Mouse (Mus musculus) midbrain, embryonic 15.5 days (tissue): ENCODE measurements around the gene Tmem131l. TPM values are rescaled to one million over a fixed set of nuclear protein-coding genes. Genes with fewer than 3 reads are reported as not detected.
A peak's percentile ranks its signal among the peaks of the same experiment; 100 is the strongest.

Experiments used
- ATAC-seq: fragments of 200-750 bp; cut with Nextera tagmentation; replicated peaks from 2 replicates; pipeline ENCODE4 v1.8.0; 2017; ENCODE audit warnings: moderate TSS enrichment
- H3K27ac ChIP-seq: fragments of 300-500 bp; sonication (generic); 2 replicates; pipeline ENCODE4 v1.5.1; 2015; ENCODE audit warnings: mild to moderate bottlenecking, inconsistent platforms
- H3K27me3 ChIP-seq: fragments of 300-500 bp; sonication (generic); replicated peaks from 2 replicates; pipeline ENCODE4 v1.6.1; 2015; ENCODE audit warnings: inconsistent platforms
- H3K36me3 ChIP-seq: fragments of 300-500 bp; sonication (generic); replicated peaks from 2 replicates; pipeline ENCODE4 v1.6.1; 2015; ENCODE audit warnings: inconsistent platforms
- H3K4me1 ChIP-seq: fragments of 300-500 bp; sonication (generic); 2 replicates; pipeline ENCODE4 v1.6.1; 2015; ENCODE audit warnings: inconsistent platforms
- H3K4me2 ChIP-seq: fragments of 300-500 bp; sonication (generic); 2 replicates; pipeline ENCODE4 v1.6.1; 2015; ENCODE audit warnings: inconsistent platforms, mild to moderate bottlenecking, moderate library complexity
- H3K4me3 ChIP-seq: fragments of 300-500 bp; sonication (generic); 2 replicates; pipeline ENCODE4 v1.5.1; 2015; ENCODE audit warnings: mild to moderate bottlenecking, inconsistent platforms
- H3K9ac ChIP-seq: fragments of 300-500 bp; sonication (generic); 2 replicates; pipeline ENCODE4 v1.6.1; 2015; ENCODE audit warnings: mild to moderate bottlenecking, inconsistent platforms
- H3K9me3 ChIP-seq: fragments of 300-500 bp; sonication (generic); 2 replicates; pipeline ENCODE4 v1.6.1; 2016; ENCODE audit warnings: inconsistent platforms
- WGBS: fragments of 180-500 bp; shearing (Covaris S2); methylation state at CpG from one replicate; pipeline ENCODE4 v1.1.7; 2015; ENCODE audit warnings: mixed read lengths; 5-methylcytosine and 5-hydroxymethylcytosine counted together
- polyA plus RNA-seq: library from polyadenylated mRNA; unstranded; fragments of >200 nt; fragmentation: Nextera tagmentation; extraction: Ambion mirVana; gene quantifications from 2 replicates; pipeline ENCODE4 v1.2.1, GENCODE M21; 2015

The Tmem131l gene
- polyA plus RNA-seq, 1 experiment from 2014 or later = 70.7 TPM

DNA sequence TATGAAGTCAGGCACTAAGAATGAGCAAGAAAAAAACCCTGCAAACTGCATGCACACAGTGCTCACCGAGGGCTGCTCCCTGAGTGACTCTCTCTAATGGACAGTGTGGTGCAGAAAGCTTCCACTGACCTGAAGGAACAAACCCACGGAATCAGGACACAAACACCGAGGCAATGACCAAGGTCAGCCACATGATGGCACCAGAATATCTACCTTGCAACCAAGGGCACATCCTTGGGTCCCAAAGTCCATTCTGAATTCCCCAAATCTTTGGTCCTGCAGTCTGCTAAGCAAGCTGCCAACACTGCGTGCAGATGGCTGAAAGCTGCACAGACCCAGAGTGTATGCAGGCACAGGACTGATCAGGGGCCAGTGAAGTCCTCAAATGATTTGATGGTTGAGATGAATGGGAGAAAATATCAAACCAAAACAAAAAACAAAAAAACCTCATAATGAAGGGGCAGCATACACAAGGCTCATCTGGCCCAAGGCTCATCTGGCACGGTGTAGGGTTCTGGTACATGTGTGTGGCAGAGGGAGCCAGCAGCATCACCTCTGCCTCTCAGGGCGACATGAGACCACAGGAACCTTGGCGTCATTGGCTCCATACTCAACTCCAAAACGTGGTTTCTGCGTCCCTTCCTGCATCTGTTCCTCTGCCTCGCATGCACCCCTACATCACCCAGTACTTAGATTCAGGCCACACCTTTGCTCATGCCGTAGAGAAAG lies 124.0 kb downstream of the Tmem131l start:
- H3K9ac ChIP-seq = no peak overlapping the region
- H3K4me2 ChIP-seq = no peak overlapping the region
- H3K4me1 ChIP-seq = no peaks in the 10 kb centered on the region
- 77% methylated on average over 11 of the region's 11 CpGs for WGBS
- no peak overlapping the region for H3K27ac ChIP-seq
- peak; percentile 40; the same call in 1 of the 2 replicates for ATAC-seq
- peaks cover 43% of the 10 kb centered on the region for H3K36me3 ChIP-seq
- no peaks in the 10 kb centered on the region for H3K9me3 ChIP-seq
- no peaks in the 10 kb centered on the region for H3K27me3 ChIP-seq
- H3K4me3 ChIP-seq = no peak overlapping the region

DNA sequence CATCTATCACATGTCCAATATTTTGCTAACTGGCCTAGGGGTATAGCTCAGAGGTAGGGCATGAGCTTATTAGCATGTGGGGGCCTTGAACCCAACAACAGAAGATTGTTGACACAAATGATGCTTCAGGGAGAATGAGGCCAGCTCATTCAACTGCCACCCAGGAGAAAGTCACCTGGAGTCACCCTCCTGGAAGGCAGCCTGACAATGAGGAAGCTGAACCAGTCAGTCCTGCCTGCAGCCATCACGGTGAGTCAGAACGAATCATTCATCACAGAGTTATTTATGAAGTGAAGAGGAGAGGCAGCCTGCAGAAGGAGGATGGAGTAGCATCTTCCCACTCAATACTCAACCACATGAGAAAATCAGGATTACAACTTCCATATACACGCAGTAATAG lies 124.9 kb downstream of the Tmem131l start:
- Histone ChIP-seq H3K36me3 (peaks cover 36% of the 10 kb centered on the region), H3K4me2 (no peak overlapping the region), H3K4me1 (no peaks in the 10 kb centered on the region), H3K9me3 (no peaks in the 10 kb centered on the region), H3K4me3 (no peak overlapping the region), H3K27ac (no peak overlapping the region), H3K9ac (no peak overlapping the region), H3K27me3 (no peaks in the 10 kb centered on the region)
- ATAC-seq = no peak
- 91% methylated on average over 3 of the region's 3 CpGs for WGBS

DNA sequence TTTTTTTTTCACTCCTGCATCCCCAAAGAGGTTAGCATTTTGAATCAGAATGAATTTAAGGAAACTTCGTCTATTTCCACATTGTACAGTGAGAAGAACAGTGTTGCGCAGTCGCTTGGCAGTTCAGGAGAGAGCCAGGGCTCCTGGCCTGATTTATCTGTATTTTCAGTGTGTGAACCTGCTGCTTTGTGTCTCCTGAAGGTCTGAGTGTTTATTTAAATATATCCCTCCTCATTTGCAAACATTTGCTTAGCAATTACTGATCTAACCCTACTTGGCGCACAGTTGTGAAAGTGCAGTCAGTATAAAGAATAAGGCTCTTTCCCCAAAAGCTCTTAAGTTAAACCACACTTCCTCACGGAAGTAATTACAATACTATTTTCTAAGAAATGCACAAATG lies 129.3 kb downstream of the Tmem131l start:
- no peaks in the 10 kb centered on the region for H3K9me3 ChIP-seq
- no peak overlapping the region for H3K27ac ChIP-seq
- no peaks in the 10 kb centered on the region for H3K4me1 ChIP-seq
- WGBS = 94% methylated on average over 5 of the region's 5 CpGs
- no peak overlapping the region for H3K4me2 ChIP-seq
- H3K9ac ChIP-seq = no peak overlapping the region
- H3K27me3 ChIP-seq = no peaks in the 10 kb centered on the region
- peaks cover 30% of the 10 kb centered on the region for H3K36me3 ChIP-seq
- ATAC-seq = no peak
- H3K4me3 ChIP-seq = no peak overlapping the region

DNA sequence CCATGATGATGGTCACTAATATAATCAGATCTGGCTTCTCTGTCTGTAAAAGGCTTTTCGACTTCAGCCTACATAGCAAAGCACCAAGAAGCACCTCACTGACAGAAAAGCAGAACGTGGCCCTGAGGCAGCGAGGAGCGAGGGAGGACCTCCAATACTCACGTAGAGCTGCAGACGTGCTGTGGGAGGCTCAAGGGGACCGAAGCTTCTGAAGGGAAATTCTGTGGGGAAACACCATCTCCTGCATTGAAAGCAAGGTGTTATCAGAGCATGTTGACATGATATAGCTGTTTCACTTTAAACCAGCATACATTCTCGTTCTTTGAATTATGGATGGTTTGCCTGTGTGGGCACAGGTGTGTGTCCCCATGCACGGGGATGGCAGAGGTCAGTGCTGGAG lies 133.8 kb downstream of the Tmem131l start:
- H3K36me3 ChIP-seq = peaks cover 40% of the 10 kb centered on the region
- H3K9me3 ChIP-seq = no peaks in the 10 kb centered on the region
- no peak overlapping the region for H3K4me2 ChIP-seq
- H3K9ac ChIP-seq = no peak overlapping the region
- no peak for ATAC-seq
- no peak overlapping the region for H3K4me3 ChIP-seq
- 95% methylated on average over 9 of the region's 9 CpGs for WGBS
- no peaks in the 10 kb centered on the region for H3K27me3 ChIP-seq
- no peak overlapping the region for H3K27ac ChIP-seq
- H3K4me1 ChIP-seq = no peaks in the 10 kb centered on the region

DNA sequence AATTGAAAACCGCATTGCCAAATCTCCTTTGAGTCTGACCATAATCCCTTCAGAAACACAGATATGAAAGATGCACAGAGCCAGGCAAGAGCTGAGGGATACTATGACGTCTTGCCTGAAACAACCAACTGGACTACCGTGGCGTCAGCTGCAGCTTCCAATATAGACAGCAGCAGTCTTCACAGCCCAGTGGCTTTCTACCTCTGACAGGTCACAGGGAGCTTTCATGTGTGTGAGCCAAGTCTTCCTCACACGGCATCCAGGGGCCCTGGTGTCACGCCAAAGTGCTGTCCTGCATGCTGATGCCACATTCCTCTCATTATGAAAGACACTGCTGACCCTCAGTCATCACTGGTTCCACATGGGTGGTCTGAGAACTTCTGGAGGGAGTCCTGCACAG lies 134.8 kb downstream of the Tmem131l start:
- H3K27ac ChIP-seq = no peak overlapping the region
- ATAC-seq = no peak
- peaks cover 45% of the 10 kb centered on the region for H3K36me3 ChIP-seq
- no peak overlapping the region for H3K9ac ChIP-seq
- no peaks in the 10 kb centered on the region for H3K27me3 ChIP-seq
- H3K4me3 ChIP-seq = no peak overlapping the region
- WGBS = 82% methylated on average over 6 of the region's 6 CpGs
- no peaks in the 10 kb centered on the region for H3K9me3 ChIP-seq
- H3K4me2 ChIP-seq = no peak overlapping the region
- H3K4me1 ChIP-seq = no peaks in the 10 kb centered on the region

DNA sequence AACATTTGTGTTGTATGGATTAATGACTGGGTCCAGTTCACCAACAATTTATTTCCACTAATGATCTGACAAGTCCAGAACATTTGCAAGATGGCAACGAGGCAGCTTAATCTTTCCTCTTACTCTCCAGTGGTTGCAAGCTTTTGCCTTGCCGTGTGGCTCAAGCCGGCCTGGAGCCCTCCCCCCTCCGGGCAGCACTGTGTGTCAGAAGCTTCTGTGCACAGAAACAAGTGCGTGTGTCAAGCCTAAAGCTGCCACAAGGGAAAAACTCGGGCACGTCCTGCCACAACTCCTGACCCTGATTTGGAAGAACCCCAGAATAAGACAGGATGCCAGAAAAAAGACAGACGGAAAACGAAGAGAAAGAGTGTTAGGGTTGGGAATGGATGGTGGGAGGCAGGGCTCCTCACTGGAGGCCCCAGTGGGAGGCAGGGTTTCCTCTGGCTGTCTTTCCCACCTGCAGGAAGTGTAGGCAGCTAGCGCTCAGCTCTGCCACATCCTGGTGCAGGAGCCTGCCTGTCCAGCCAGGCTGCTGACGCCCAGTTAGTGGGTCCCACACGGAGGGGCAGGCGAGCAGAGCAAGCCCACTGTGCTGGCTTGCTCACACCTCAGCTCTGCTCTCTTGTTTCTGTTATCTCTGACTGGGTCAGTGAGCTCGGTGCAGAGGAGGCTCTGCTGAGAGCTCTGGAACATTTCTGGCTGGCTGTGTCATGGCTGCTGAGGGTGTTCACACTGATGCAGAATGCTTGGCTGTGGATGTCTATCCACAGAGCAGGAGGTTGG lies 135.6 kb downstream of the Tmem131l start:
- WGBS = 75% methylated on average over 14 of the region's 14 CpGs
- Histone ChIP-seq H3K4me2 (no peak overlapping the region), H3K36me3 (peaks cover 46% of the 10 kb centered on the region; the same call in 1 of the 2 replicates), H3K27me3 (no peaks in the 10 kb centered on the region), H3K9me3 (no peaks in the 10 kb centered on the region), H3K4me3 (no peak overlapping the region), H3K27ac (no peak overlapping the region), H3K4me1 (no peaks in the 10 kb centered on the region), H3K9ac (no peak overlapping the region)
- ATAC-seq = no peak

DNA sequence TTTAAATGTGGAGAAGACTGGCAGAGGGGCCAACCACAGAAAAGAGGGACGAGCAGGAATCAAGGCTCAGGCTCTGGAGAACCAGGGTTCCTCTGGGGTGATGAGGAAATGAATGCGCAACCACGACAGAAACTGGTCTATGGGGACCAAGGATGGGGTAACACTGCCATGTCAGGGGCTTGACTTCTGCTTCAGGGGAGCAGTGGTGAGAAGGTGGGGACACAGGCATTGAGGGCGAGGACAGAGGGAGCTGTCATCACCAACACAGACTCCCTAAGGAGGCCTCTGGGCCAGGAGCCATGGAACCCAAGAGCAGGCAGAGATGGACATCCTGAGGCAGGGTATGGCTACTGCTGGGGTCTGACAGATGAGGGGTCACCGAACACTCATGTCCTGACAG lies 137.0 kb downstream of the Tmem131l start:
- Histone ChIP-seq H3K9ac (no peak overlapping the region), H3K9me3 (no peaks in the 10 kb centered on the region), H3K27ac (no peak overlapping the region), H3K4me2 (no peak overlapping the region), H3K27me3 (no peaks in the 10 kb centered on the region), H3K4me3 (no peak overlapping the region), H3K36me3 (peaks cover 52% of the 10 kb centered on the region; the same call in 1 of the 2 replicates), H3K4me1 (no peaks in the 10 kb centered on the region)
- ATAC-seq = no peak
- WGBS = 92% methylated on average over 5 of the region's 5 CpGs

DNA sequence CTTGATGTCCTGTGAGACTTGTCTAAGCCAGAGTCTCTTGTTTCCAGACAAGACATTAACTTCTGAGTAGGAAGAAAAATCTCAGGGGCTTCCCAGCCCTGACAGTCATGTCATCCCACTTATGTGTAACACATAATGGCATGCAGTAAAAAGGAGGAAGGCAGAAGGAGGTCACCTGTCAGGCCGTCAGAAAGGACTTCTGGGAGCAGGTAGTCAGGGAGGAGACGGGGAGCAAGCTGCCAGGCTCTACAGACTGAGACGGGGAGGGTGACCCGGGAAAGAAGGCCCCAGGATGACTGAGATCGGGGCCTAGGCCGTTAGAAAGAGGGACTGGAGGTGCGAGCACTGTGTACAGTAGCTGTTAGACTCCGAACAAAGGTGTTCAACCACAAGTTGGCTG lies 137.5 kb downstream of the Tmem131l start:
- peaks cover 55% of the 10 kb centered on the region for H3K36me3 ChIP-seq

DNA sequence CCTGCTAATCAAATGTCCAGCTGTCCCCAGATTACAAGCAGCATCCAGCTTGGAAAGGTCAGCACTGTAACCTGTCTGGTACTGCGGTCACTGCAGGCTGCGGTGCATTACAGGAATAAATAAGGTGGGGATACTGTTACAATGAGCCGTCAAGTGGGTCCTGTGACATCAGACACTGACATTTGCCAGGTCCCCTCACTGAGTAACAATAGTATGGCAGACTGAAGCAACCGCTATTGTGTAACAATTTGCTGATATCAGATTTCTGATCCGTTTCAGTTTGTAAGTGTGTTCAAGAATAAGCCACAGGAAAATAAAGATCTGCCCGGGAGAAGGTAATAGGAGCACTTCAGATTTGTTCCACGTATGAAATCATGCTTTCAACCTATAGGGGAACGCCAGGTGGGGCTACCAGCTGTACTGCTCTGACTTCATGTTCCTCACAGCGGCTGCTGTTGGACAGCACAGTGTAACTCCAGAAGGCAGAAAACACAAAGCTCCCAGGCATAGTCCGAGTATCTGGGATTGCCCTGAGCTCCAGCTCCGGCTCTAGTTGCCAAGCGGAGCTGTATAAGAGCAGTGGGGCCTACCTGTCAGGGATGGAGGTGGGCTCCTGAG lies 139.1 kb downstream of the Tmem131l start:
- H3K27ac ChIP-seq = no peak overlapping the region
- H3K4me2 ChIP-seq = no peak overlapping the region
- no peak overlapping the region for H3K9ac ChIP-seq
- no peaks in the 10 kb centered on the region for H3K4me1 ChIP-seq
- H3K36me3 ChIP-seq = peaks cover 53% of the 10 kb centered on the region
- no peaks in the 10 kb centered on the region for H3K9me3 ChIP-seq
- H3K27me3 ChIP-seq = no peaks in the 10 kb centered on the region
- 91% methylated on average over 12 of the region's 12 CpGs for WGBS
- ATAC-seq = no peak
- no peak overlapping the region for H3K4me3 ChIP-seq

More for the DNA sequence above, 137.5 kb downstream of the Tmem131l start:
- no peak overlapping the region for H3K4me3 ChIP-seq
- no peak overlapping the region for H3K9ac ChIP-seq
- WGBS = 93% methylated on average over 8 of the region's 8 CpGs
- no peaks in the 10 kb centered on the region for H3K9me3 ChIP-seq
- H3K27ac ChIP-seq = no peak overlapping the region
- no peaks in the 10 kb centered on the region for H3K4me1 ChIP-seq
- no peaks in the 10 kb centered on the region for H3K27me3 ChIP-seq
- ATAC-seq = no peak
- no peak overlapping the region for H3K4me2 ChIP-seq

DNA sequence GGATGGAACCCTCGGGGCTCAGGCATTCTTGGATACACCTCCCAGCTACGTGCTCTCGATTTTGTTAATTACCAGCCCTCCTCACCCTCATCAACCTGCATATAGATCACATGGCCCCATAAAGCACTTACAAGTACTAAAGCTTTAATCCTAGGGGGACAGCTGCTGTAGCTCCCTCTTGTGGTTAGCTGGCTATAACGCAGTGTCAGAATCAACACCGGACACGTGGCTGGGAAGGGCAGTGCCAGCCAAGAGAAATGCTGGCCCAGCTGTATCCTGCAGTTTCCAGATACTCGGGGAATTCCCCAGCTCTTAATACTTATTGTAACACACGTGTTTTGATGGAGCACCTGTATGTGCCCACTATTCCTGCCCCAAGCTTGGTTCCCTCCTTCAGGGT lies 140.4 kb downstream of the Tmem131l start:
- H3K27me3 ChIP-seq = no peaks in the 10 kb centered on the region
- no peak overlapping the region for H3K27ac ChIP-seq
- H3K4me2 ChIP-seq = no peak overlapping the region
- peaks cover 50% of the 10 kb centered on the region for H3K36me3 ChIP-seq
- no peaks in the 10 kb centered on the region for H3K4me1 ChIP-seq
- peak; percentile 50 for ATAC-seq
- 52% methylated on average over 8 of the region's 8 CpGs for WGBS
- no peaks in the 10 kb centered on the region for H3K9me3 ChIP-seq
- H3K4me3 ChIP-seq = no peak overlapping the region
- no peak overlapping the region for H3K9ac ChIP-seq

DNA sequence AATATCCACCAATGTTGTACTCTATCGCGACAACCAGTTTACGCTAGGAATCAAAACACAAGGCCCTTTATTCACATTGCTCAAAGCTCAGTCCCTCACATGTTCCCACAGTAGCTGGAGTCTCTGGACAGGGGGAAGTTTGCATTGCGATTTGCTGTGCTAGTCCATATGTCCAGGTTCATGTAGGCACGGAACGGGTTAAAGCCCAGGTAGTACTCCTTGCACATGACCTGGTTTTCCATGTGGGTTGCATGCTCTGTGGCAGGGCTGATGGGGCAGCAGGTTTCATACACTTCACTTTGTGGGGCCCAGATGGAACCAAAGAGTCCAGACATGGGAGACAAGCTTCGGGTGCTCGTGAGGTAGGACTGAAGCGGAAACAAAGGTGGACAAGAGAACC lies 141.7 kb downstream of the Tmem131l start:
- no peak for ATAC-seq
- H3K4me1 ChIP-seq = no peaks in the 10 kb centered on the region
- WGBS = 97% methylated on average over 9 of the region's 9 CpGs
- H3K27me3 ChIP-seq = no peaks in the 10 kb centered on the region
- H3K9me3 ChIP-seq = no peaks in the 10 kb centered on the region
- no peak overlapping the region for H3K9ac ChIP-seq
- no peak overlapping the region for H3K27ac ChIP-seq
- H3K4me3 ChIP-seq = no peak overlapping the region
- H3K36me3 ChIP-seq = peaks cover 40% of the 10 kb centered on the region
- H3K4me2 ChIP-seq = no peak overlapping the region

DNA sequence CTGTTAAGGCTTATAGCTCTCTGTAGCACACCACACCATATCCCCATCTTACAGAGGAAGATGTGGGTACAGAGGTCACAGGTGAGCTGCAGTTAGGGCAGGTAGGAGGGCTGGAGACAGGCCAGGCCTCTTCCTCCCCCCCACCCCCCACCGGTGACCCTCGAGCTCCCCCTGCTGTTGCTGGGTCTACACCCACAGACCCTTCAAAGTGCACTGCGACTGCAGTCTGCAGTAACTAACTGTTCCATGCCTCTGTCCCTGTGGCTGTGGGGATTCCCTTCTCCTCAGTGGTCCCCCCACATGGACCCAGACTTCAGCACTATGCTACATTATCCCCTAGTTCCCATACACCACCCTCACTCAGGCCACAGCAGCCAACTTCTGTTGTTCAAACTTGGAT lies 144.2 kb downstream of the Tmem131l start:
- no peaks in the 10 kb centered on the region for H3K9me3 ChIP-seq
- peaks cover 24% of the 10 kb centered on the region for H3K36me3 ChIP-seq
- H3K4me2 ChIP-seq = no peak overlapping the region
- H3K4me3 ChIP-seq = no peak overlapping the region
- H3K4me1 ChIP-seq = no peaks in the 10 kb centered on the region
- ATAC-seq = no peak
- WGBS = 38% methylated on average over 3 of the region's 3 CpGs
- no peak overlapping the region for H3K27ac ChIP-seq
- no peaks in the 10 kb centered on the region for H3K27me3 ChIP-seq
- no peak overlapping the region for H3K9ac ChIP-seq
